In genomic region chr1:132128311-132128710, GRCm38 (mm10) we compare ENCODE assay signal across 12 mouse cellular contexts. TPM values are rescaled to one million over a fixed set of nuclear protein-coding genes. Genes with fewer than 3 reads are reported as not detected.
DNase-seq lines count a peak whose midpoint lies in the region; ATAC-seq and TF ChIP-seq lines count a peak whose summit lies in the region.
"Had no signal": no experiment of that assay in that cellular context is flagged by ENCODE, and none has a peak within 500 bp of the region (broad histone marks: within the 10 kb centered on the region; RNA-seq: fewer than 3 reads in every experiment).

No protein-coding gene starts in this region.

- no peak overlapping the region for H3K9ac ChIP-seq in kidney, postnatal 0 days (ENCODE audit: low read depth, low read length)
- H3K9ac ChIP-seq in stomach, embryonic 16.5 days (ENCODE audit: low read length): peak overlapping the region; percentile 18; the same call in 1 of the 2 replicates
- H3K9ac ChIP-seq: embryonic facial prominence, embryonic 12.5 days; forebrain, embryonic 12.5 days had no signal

- peaks cover 27% of the 10 kb centered on the region; the same call in 1 of the 2 replicates for H3K4me1 ChIP-seq in kidney, postnatal 0 days (replicated peaks; ENCODE audit: insufficient read depth, low read length)
- H3K4me1 ChIP-seq in stomach, embryonic 16.5 days (ENCODE audit: control insufficient read depth, insufficient read depth, low read length): peaks cover 18% of the 10 kb centered on the region

- peak; percentile 42; the same call in 1 of the 2 replicates for ATAC-seq in kidney, postnatal 0 days (replicated peaks; ENCODE audit: low FRiP score, low read depth)
- ATAC-seq in stomach, embryonic 16.5 days (ENCODE audit: insufficient read depth, low FRiP score): no peak
- no peak for ATAC-seq in erythroblast, adult 5-6 weeks (replicated peaks; ENCODE audit: low FRiP score, poor library complexity, severe bottlenecking)

- H3K27me3 ChIP-seq in kidney, postnatal 0 days (ENCODE audit: insufficient read depth, low read length): no peaks in the 10 kb centered on the region
- H3K27me3 ChIP-seq in stomach, embryonic 16.5 days (ENCODE audit: control insufficient read depth, insufficient read depth, low read length): no peaks in the 10 kb centered on the region
- H3K27me3 ChIP-seq: embryonic facial prominence, embryonic 12.5 days; forebrain, embryonic 12.5 days had no signal

- H3K4me2 ChIP-seq in kidney, postnatal 0 days (ENCODE audit: low read length): no peak overlapping the region
- no peak overlapping the region for H3K4me2 ChIP-seq in stomach, embryonic 16.5 days (ENCODE audit: low read depth, low read length)
- H3K4me2 ChIP-seq: embryonic facial prominence, embryonic 12.5 days; forebrain, embryonic 12.5 days had no signal

- no peak for TF ChIP-seq CTCF in layer of hippocampus, adult 2 months (conservative IDR thresholded peaks at IDR 0.05)
- no peak for TF ChIP-seq CTCF in kidney, postnatal 0 days (IDR thresholded peaks at IDR 0.05; ENCODE audit: low read depth)

- WGBS in kidney, postnatal 0 days: 41% methylated on average over 7 of the region's 7 CpGs
- 62% methylated on average over 7 of the region's 7 CpGs for WGBS in stomach, embryonic 16.5 days

- intact Hi-C loops in heart, postnatal 25 days (cut with DNase I): no loop called here

- H3K36me3 ChIP-seq in kidney, postnatal 0 days (ENCODE audit: insufficient read depth, low read length): no peaks in the 10 kb centered on the region
- no peaks in the 10 kb centered on the region for H3K36me3 ChIP-seq in stomach, embryonic 16.5 days (ENCODE audit: control insufficient read depth, insufficient read depth, low read length)
- H3K36me3 ChIP-seq: embryonic facial prominence, embryonic 12.5 days; forebrain, embryonic 12.5 days had no signal

- no peaks in the 10 kb centered on the region for H3K9me3 ChIP-seq in kidney, postnatal 0 days (replicated peaks; ENCODE audit: low read length)
- H3K9me3 ChIP-seq in stomach, embryonic 16.5 days (replicated peaks; ENCODE audit: control insufficient read depth, low read length): no peaks in the 10 kb centered on the region
- H3K9me3 ChIP-seq: embryonic facial prominence, embryonic 12.5 days; forebrain, embryonic 12.5 days had no signal

- 0 out of 2 replicates have a peak overlapping the region, but pooled peaks have one; percentile 2 for H3K27ac ChIP-seq in layer of hippocampus, adult 2 months
- H3K27ac ChIP-seq in kidney, postnatal 0 days: peak overlapping the region; percentile 65; the same call in 1 of the 2 replicates
- H3K27ac ChIP-seq in stomach, embryonic 16.5 days (ENCODE audit: low read length): peak overlapping the region; percentile 20; the same call in 1 of the 2 replicates
- H3K27ac ChIP-seq: embryonic facial prominence, embryonic 12.5 days; forebrain, embryonic 12.5 days; macrophage had no signal

- no peak overlapping the region for H3K4me3 ChIP-seq in layer of hippocampus, adult 2 months
- H3K4me3 ChIP-seq in kidney, postnatal 0 days (replicated peaks; ENCODE audit: low read depth, low read length): no peak overlapping the region
- H3K4me3 ChIP-seq in stomach, embryonic 16.5 days (replicated peaks; ENCODE audit: low read length): no peak overlapping the region
- H3K4me3 ChIP-seq: embryonic facial prominence, embryonic 12.5 days; forebrain, embryonic 12.5 days had no signal

- peak; percentile 96 for DNase-seq in heart, adult 11 months
- DNase-seq in heart, postnatal 25 days (ENCODE audit: low spot score): no peak
- DNase-seq in layer of hippocampus, adult 2 months (ENCODE audit: low spot score in 2 of 2): no peak
- no peak for DNase-seq in layer of hippocampus, adult 9-11 months
- DNase-seq in kidney, postnatal 0 days (ENCODE audit: low spot score): peak; percentile 72
- no peak for DNase-seq in cerebellum, adult 11-12 months
- DNase-seq: cerebellum, postnatal 10 days had no signal

RNA-seq across cellular contexts. Expression of gene Cdk18, which starts 11.2 kb away (rescaled TPM):
- 10 to 100 TPM; 10.9 to 12.0 TPM for total RNA-seq in heart, postnatal 25 days (2021)
- 10 to 100 TPM; 21.7 to 23.7 TPM for total RNA-seq in layer of hippocampus, adult 2 months (2021)
- 10.3 and 11.7 TPM in 2 replicates for polyA plus RNA-seq in kidney, postnatal 0 days (2015; fragmentation: Nextera tagmentation; extraction: Ambion mirVana)
- 6.9 and 7.4 TPM in 2 replicates for polyA plus RNA-seq in stomach, embryonic 16.5 days (2015; fragmentation: Nextera tagmentation; extraction: Ambion mirVana)
- not detected in 2 replicates for total RNA-seq in erythroblast, adult 5-6 weeks (2015; ENCODE audit: low replicate concordance)
- 0.28 TPM in 1 of 2 replicates, not detected in the other for total RNA-seq in erythroblast, adult 5-6 weeks (2017; ENCODE audit: low replicate concordance)

Comparison
In these comparisons a context has a peak if more than half of its experiments do, and no peak if none do; other contexts are left out.
1. DNase-seq: peak in heart, adult 11 months (single experiment) and kidney, postnatal 0 days (single experiment); none in heart, postnatal 25 days (single experiment), layer of hippocampus, adult 2 months (0 of 2), layer of hippocampus, adult 9-11 months (single experiment) and cerebellum, adult 11-12 months (single experiment).
2. H3K27ac ChIP-seq: peak in every context shown above with its lines; median percentile 65 in kidney, postnatal 0 days; 20 in stomach, embryonic 16.5 days; 2 in layer of hippocampus, adult 2 months.
3. RNA of gene Cdk18, which starts 11.2 kb away (total RNA-seq): 21.7 to 23.7 TPM in layer of hippocampus, adult 2 months and 10.9 to 12.0 TPM in heart, postnatal 25 days; 0.28 TPM in erythroblast, adult 5-6 weeks; every median in the first group is over 4 times any median in the second.